Mouse (Mus musculus): ENCODE results near the gene Dcaf17. TPM values are rescaled to one million over a fixed set of nuclear protein-coding genes. Genes with fewer than 3 reads are reported as not detected.

The Dcaf17 gene
- polyA plus RNA-seq, 1 experiment from 2014 or later: 36.3 TPM

DNA sequence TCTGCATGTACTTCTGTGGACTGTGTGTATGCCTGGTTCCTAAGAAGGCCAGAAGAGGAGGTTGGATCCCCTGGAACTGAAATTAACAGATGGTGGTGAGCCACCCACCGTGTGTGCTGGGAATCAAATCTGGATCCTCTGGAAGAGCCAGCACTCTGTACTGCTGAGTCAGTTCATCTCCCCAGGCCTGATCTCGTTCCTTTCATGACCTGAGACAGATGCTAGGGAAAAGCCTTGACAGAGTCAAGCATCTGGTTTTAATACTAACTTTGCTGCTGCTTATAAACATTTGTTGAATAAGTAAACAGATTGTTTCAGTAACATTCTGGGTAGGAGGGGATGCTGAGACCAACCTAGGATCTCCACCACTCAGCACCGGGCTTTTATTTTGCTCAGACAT, 53.4 kb downstream of the Dcaf17 start:
- Histone ChIP-seq H3K4me1 (peaks cover 6% of the 10 kb centered on the region; the same call in 1 of the 2 replicates), H3K27me3 (replicated peaks; ENCODE audit: low read depth, poor library complexity, severe bottlenecking) (no peaks in the 10 kb centered on the region), H3K9me3 (no peaks in the 10 kb centered on the region), H3K4me3 (no peak overlapping the region), H3K27ac (replicated peaks) (no peak overlapping the region), H3K36me3 (replicated peaks) (no peaks in the 10 kb centered on the region)
- no peak for DNase-seq (ENCODE audit: low spot score)
- 63% methylated on average over 3 of the region's 3 CpGs for WGBS

DNA sequence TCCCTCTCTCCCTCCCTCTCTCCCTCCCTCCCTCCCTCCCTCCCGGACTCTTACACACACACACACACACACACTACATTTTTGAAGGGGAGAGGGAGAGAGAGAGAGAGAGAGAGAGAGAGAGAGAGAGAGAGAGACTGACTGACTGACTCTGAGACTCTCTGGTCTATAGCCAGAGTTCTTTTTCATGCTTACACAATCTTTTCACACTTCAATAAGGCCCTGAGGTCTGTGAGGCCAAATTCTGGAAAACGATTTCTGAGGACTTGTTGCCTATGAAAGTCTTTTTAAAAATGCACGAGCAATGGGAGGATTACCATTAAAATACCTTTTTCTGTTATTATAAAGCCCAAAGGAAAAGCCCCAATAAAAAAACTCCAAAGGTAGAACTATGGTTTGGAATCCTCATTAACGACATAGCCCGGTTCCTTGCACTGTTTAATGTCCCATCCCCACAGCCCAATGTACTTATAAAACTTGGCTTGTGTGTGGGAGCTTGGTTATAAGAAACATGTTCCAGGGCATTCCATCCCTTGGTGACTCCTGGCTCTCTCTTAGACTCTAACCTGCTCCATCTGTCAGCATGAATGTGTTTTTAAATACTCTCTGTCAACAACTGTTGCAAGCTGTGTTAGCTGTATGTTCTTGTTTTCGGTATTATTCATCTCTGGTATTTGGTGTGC, 58.5 kb downstream of the Dcaf17 start:
- no peak for DNase-seq (ENCODE audit: low spot score)
- no peak overlapping the region for H3K27ac ChIP-seq (replicated peaks)
- H3K4me3 ChIP-seq: no peak overlapping the region
- peaks cover 13% of the 10 kb centered on the region for H3K4me1 ChIP-seq
- no peaks in the 10 kb centered on the region for H3K36me3 ChIP-seq (replicated peaks)
- 85% methylated on average over 6 of the region's 6 CpGs for WGBS
- H3K27me3 ChIP-seq (replicated peaks; ENCODE audit: low read depth, poor library complexity, severe bottlenecking): peaks cover 22% of the 10 kb centered on the region
- H3K9me3 ChIP-seq: no peaks in the 10 kb centered on the region; the same call in 1 of the 2 replicates

GRCm38 (mm10) chr2:71116151-71116550, 61.0 kb downstream of the Dcaf17 start:
- Histone ChIP-seq H3K4me3 (no peak overlapping the region), H3K4me1 (peaks cover 15% of the 10 kb centered on the region), H3K27ac (replicated peaks) (no peak overlapping the region), H3K9me3 (no peaks in the 10 kb centered on the region; the same call in 1 of the 2 replicates), H3K27me3 (replicated peaks; ENCODE audit: low read depth, poor library complexity, severe bottlenecking) (peaks cover 46% of the 10 kb centered on the region), H3K36me3 (replicated peaks) (no peaks in the 10 kb centered on the region)
- WGBS: 93% methylated on average over 4 of the region's 4 CpGs
- no peak for DNase-seq (ENCODE audit: low spot score)

GRCm38 (mm10) chr2:71117797-71118708, 62.9 kb downstream of the Dcaf17 start, which contains the start of gene Cybrd1:
TSS of gene Cybrd1 (plus strand) at chr2:71117923.
- Histone ChIP-seq H3K27me3 (replicated peaks; ENCODE audit: low read depth, poor library complexity, severe bottlenecking) (peaks cover 46% of the 10 kb centered on the region), H3K4me3 (peak within 1 kb of the TSS; percentile 65), H3K36me3 (replicated peaks) (no peaks in the 10 kb centered on the region), H3K9me3 (no peaks in the 10 kb centered on the region; the same call in 1 of the 2 replicates), H3K27ac (replicated peaks) (peak within 1 kb of the TSS; percentile 70), H3K4me1 (peaks cover 19% of the 10 kb centered on the region)
- WGBS: 2% methylated on average over 60 of the region's 60 CpGs
- peak; percentile 57 for DNase-seq (ENCODE audit: low spot score)

DNA sequence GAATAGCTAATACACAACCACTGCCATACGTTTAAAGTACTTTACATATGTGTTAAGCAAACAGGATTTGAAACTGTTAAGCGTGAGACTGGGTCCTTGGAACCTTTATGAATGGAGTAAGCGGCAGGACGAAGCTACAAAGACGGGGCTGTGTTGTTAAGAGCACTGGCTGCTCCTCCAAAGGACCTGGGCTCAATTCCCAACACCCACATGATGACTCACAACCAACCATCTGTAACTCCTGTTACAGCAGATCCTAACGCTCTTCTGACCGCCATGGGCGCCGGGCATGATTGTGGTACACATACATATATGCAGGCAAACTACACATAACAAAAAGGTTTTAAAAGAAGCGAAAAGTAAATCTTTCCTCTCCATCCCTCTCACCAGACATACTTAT, 65.7 kb downstream of the Dcaf17 start:
- WGBS: 86% methylated on average over 10 of the region's 10 CpGs
- peaks cover 46% of the 10 kb centered on the region for H3K27me3 ChIP-seq (replicated peaks; ENCODE audit: low read depth, poor library complexity, severe bottlenecking)
- no peaks in the 10 kb centered on the region; the same call in 1 of the 2 replicates for H3K9me3 ChIP-seq
- peaks cover 19% of the 10 kb centered on the region for H3K4me1 ChIP-seq
- H3K4me3 ChIP-seq: no peak overlapping the region
- H3K36me3 ChIP-seq (replicated peaks): no peaks in the 10 kb centered on the region
- H3K27ac ChIP-seq (replicated peaks): no peak overlapping the region
- DNase-seq (ENCODE audit: low spot score): no peak

- Histone ChIP-seq H3K4me1 (peaks cover 19% of the 10 kb centered on the region), H3K4me3 (no peak overlapping the region), H3K36me3 (replicated peaks) (no peaks in the 10 kb centered on the region), H3K27ac (replicated peaks) (no peak overlapping the region), H3K27me3 (replicated peaks; ENCODE audit: low read depth, poor library complexity, severe bottlenecking) (peaks cover 46% of the 10 kb centered on the region), H3K9me3 (no peaks in the 10 kb centered on the region)
- WGBS: 47% methylated on average over 5 of the region's 5 CpGs
- no peak for DNase-seq (ENCODE audit: low spot score)
These were observed 66.3 kb downstream of the Dcaf17 start for GRCm38 (mm10) chr2:71121406-71121805.

- WGBS: 84% methylated on average over 13 of the region's 13 CpGs
- Histone ChIP-seq H3K9me3 (no peaks in the 10 kb centered on the region), H3K4me3 (no peak overlapping the region)
These were observed 67.3 kb downstream of the Dcaf17 start for GRCm38 (mm10) chr2:71122268-71123029.

GRCm38 (mm10) chr2:71123591-71123990, 68.5 kb downstream of the Dcaf17 start:
- no peak for DNase-seq (ENCODE audit: low spot score)
- Histone ChIP-seq H3K4me3 (no peak overlapping the region), H3K27ac (replicated peaks) (no peak overlapping the region), H3K4me1 (peaks cover 6% of the 10 kb centered on the region), H3K36me3 (replicated peaks) (no peaks in the 10 kb centered on the region), H3K9me3 (no peaks in the 10 kb centered on the region), H3K27me3 (replicated peaks; ENCODE audit: low read depth, poor library complexity, severe bottlenecking) (peaks cover 25% of the 10 kb centered on the region)
- 75% methylated on average over 2 of the region's 2 CpGs for WGBS

More at GRCm38 (mm10) chr2:71122268-71123029, 67.3 kb downstream of the Dcaf17 start:
- Histone ChIP-seq H3K27me3 (replicated peaks; ENCODE audit: low read depth, poor library complexity, severe bottlenecking) (peaks cover 36% of the 10 kb centered on the region), H3K27ac (replicated peaks) (no peak overlapping the region), H3K36me3 (replicated peaks) (no peaks in the 10 kb centered on the region), H3K4me1 (peaks cover 17% of the 10 kb centered on the region)
- no peak for DNase-seq (ENCODE audit: low spot score)

GRCm38 (mm10) chr2:71127779-71128534, 72.8 kb downstream of the Dcaf17 start:
- Histone ChIP-seq H3K9me3 (no peaks in the 10 kb centered on the region), H3K36me3 (replicated peaks) (no peaks in the 10 kb centered on the region), H3K27me3 (replicated peaks; ENCODE audit: low read depth, poor library complexity, severe bottlenecking) (no peaks in the 10 kb centered on the region), H3K4me1 (no peaks in the 10 kb centered on the region), H3K4me3 (no peak overlapping the region), H3K27ac (replicated peaks) (no peak overlapping the region)
- WGBS: 82% methylated on average over 10 of the region's 10 CpGs
- no peak for DNase-seq (ENCODE audit: low spot score)

GRCm38 (mm10) chr2:71130366-71130765, 75.2 kb downstream of the Dcaf17 start:
- DNase-seq (ENCODE audit: low spot score): no peak
- Histone ChIP-seq H3K27ac (replicated peaks) (no peak overlapping the region), H3K4me1 (no peaks in the 10 kb centered on the region), H3K36me3 (replicated peaks) (no peaks in the 10 kb centered on the region), H3K9me3 (no peaks in the 10 kb centered on the region), H3K27me3 (replicated peaks; ENCODE audit: low read depth, poor library complexity, severe bottlenecking) (no peaks in the 10 kb centered on the region), H3K4me3 (no peak overlapping the region)
- 93% methylated on average over 2 of the region's 2 CpGs for WGBS

- Histone ChIP-seq H3K27ac (replicated peaks) (no peak overlapping the region), H3K9me3 (no peaks in the 10 kb centered on the region), H3K4me3 (no peak overlapping the region), H3K36me3 (replicated peaks) (no peaks in the 10 kb centered on the region), H3K27me3 (replicated peaks; ENCODE audit: low read depth, poor library complexity, severe bottlenecking) (no peaks in the 10 kb centered on the region), H3K4me1 (no peaks in the 10 kb centered on the region)
- WGBS: 87% methylated on average over 3 of the region's 3 CpGs
- no peak for DNase-seq (ENCODE audit: low spot score)
These were observed 76.9 kb downstream of the Dcaf17 start for GRCm38 (mm10) chr2:71131866-71132496.
